9 mouse cellular contexts compared by ENCODE assay signal in the genomic region with DNA sequence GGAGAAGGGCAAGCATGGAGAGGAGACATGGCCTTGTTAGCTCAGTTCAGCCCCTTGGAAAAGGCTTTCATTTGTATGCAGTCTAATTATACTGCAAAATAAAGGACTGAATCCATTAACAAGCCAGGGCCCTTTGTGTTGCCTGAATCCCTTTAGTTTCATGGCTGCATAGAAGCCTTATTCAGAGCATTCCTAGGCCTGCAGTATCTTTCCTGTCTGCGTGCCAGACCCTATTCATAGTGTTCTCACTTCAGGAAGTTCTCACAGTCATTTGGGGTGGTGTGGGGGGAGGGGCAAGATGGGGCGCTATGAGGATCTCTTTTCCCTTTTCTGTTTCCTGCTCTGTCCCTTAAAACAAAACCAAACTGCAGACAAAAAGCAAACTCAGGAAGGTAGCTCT. TPM values are rescaled to one million over a fixed set of nuclear protein-coding genes. Genes with fewer than 3 reads are reported as not detected.
DNase-seq lines count a peak whose midpoint lies in the region; ATAC-seq and TF ChIP-seq lines count a peak whose summit lies in the region.
"Had no signal": no experiment of that assay in that cellular context is flagged by ENCODE, and none has a peak within 500 bp of the region (broad histone marks: within the 10 kb centered on the region; RNA-seq: fewer than 3 reads in every experiment).

No protein-coding gene starts in this region.

- TF ChIP-seq POLR2A in brain, embryonic 14.5 days (IDR thresholded peaks at IDR 0.05; ENCODE audit: borderline replicate concordance, extremely low read depth, insufficient read depth, insufficient read length, poor library complexity, severe bottlenecking), result no peak

- peak; percentile 21 for DNase-seq in 416B (ENCODE audit: low read depth)
- peak; percentile 97 for DNase-seq in brain, embryonic 14.5 days (ENCODE audit: low read depth)
- peak; percentile 87 to 88 for DNase-seq in heart, postnatal 10 days
- DNase-seq in layer of hippocampus, adult 11-12 months (ENCODE audit: low spot score), result peak; percentile 80
- DNase-seq in right cerebral cortex, adult 2 months (ENCODE audit: low spot score in 2 of 2), result peak; percentile 63 to 75
- DNase-seq in ovary, postnatal 10 days (ENCODE audit: low spot score), result no peak

- H3K9ac ChIP-seq in forebrain, embryonic 15.5 days (replicated peaks), result no peak overlapping the region
- H3K9ac ChIP-seq in lung, embryonic 16.5 days (ENCODE audit: low read length), result no peak overlapping the region

- no peaks in the 10 kb centered on the region for H3K27me3 ChIP-seq in forebrain, embryonic 15.5 days
- H3K27me3 ChIP-seq in lung, embryonic 16.5 days (ENCODE audit: control insufficient read depth, insufficient read depth, low read depth, low read length), result no peaks in the 10 kb centered on the region
- H3K27me3 ChIP-seq: Patski had no signal

- peak overlapping the region; percentile 82 for H3K27ac ChIP-seq in forebrain, embryonic 15.5 days (replicated peaks)
- peak overlapping the region; percentile 65; the same call in 1 of the 2 replicates for H3K27ac ChIP-seq in lung, embryonic 16.5 days (ENCODE audit: low read length)

- no peak for TF ChIP-seq CTCF in brain, embryonic 14.5 days (IDR thresholded peaks at IDR 0.05; ENCODE audit: borderline replicate concordance, extremely low read depth, insufficient read depth, insufficient read length)

- ATAC-seq in forebrain, embryonic 15.5 days (replicated peaks), result peak; percentile 84
- ATAC-seq in lung, embryonic 16.5 days (ENCODE audit: low read depth), result peak; percentile 73
- ATAC-seq: Patski had no signal

- 2% methylated on average over 2 of the region's 2 CpGs for WGBS in forebrain, embryonic 15.5 days
- WGBS in lung, embryonic 16.5 days, result 26% methylated on average over 2 of the region's 2 CpGs

- H3K9me3 ChIP-seq in forebrain, embryonic 15.5 days, result no peaks in the 10 kb centered on the region
- H3K9me3 ChIP-seq in lung, embryonic 16.5 days (ENCODE audit: control insufficient read depth, low read length), result no peaks in the 10 kb centered on the region

- H3K4me1 ChIP-seq in forebrain, embryonic 15.5 days, result peaks cover 64% of the 10 kb centered on the region
- H3K4me1 ChIP-seq in lung, embryonic 16.5 days (replicated peaks; ENCODE audit: control insufficient read depth, insufficient read depth, low read length), result peaks cover 25% of the 10 kb centered on the region

- peak overlapping the region; percentile 21; the same call in 1 of the 2 replicates for H3K4me2 ChIP-seq in forebrain, embryonic 15.5 days (replicated peaks)
- no peak overlapping the region for H3K4me2 ChIP-seq in lung, embryonic 16.5 days (ENCODE audit: low read depth, low read length)

- intact Hi-C loops in heart, postnatal 10 days (cut with DNase I), result loop anchor here (2.0 kb wide), 1 partner anchor 27 kb away; no protein-coding TSS in a partner anchor

- no peak overlapping the region for H3K4me3 ChIP-seq in forebrain, embryonic 15.5 days
- H3K4me3 ChIP-seq in lung, embryonic 16.5 days (ENCODE audit: low read length), result no peak overlapping the region

- H3K36me3 ChIP-seq in forebrain, embryonic 15.5 days, result no peaks in the 10 kb centered on the region
- no peaks in the 10 kb centered on the region for H3K36me3 ChIP-seq in lung, embryonic 16.5 days (ENCODE audit: control insufficient read depth, insufficient read depth, low read length)

RNA-seq across cellular contexts. Expression of a gene that starts 28.1 kb away (rescaled TPM):
- polyA plus RNA-seq in brain, embryonic 14.5 days (2012; rRNA removed), result 22.1 and 27.0 TPM in 2 replicates
- 8.0 and 8.2 TPM in 2 replicates for polyA plus RNA-seq in forebrain, embryonic 15.5 days (2015; fragmentation: Nextera tagmentation; extraction: Ambion mirVana)
- total RNA-seq in heart, postnatal 10 days (2021), result 10 to 100 TPM; 22.4 to 23.5 TPM
- polyA plus RNA-seq in lung, embryonic 16.5 days (2015; fragmentation: Nextera tagmentation; extraction: Ambion mirVana), result 2.6 and 3.2 TPM in 2 replicates
